In genomic region chr2:75607010-75607915, GRCm38 (mm10) we compare ENCODE assay signal across 15 mouse cellular contexts. TPM values are rescaled to one million over a fixed set of nuclear protein-coding genes. Genes with fewer than 3 reads are reported as not detected.
DNase-seq lines count a peak whose midpoint lies in the region; ATAC-seq and TF ChIP-seq lines count a peak whose summit lies in the region.
"Had no signal": no experiment of that assay in that cellular context is flagged by ENCODE, and none has a peak within 500 bp of the region (broad histone marks: within the 10 kb centered on the region; RNA-seq: fewer than 3 reads in every experiment).

No protein-coding gene starts in this region.

- H3K4me1 ChIP-seq in lung, embryonic 16.5 days (replicated peaks; ENCODE audit: control insufficient read depth, insufficient read depth, low read length) = peaks cover 27% of the 10 kb centered on the region
- H3K4me1 ChIP-seq in bone marrow macrophage, adult 2 months (ENCODE audit: control insufficient read depth, insufficient read depth, low read length) = peaks cover 30% of the 10 kb centered on the region
- H3K4me1 ChIP-seq in intestine, postnatal 0 days (replicated peaks; ENCODE audit: control insufficient read depth, insufficient read depth, low read length) = no peaks in the 10 kb centered on the region

- no peak for DNase-seq in lung, postnatal 14 days
- DNase-seq in gastrocnemius, postnatal 10 days = no peak
- no peak for DNase-seq in heart, postnatal 4 days
- DNase-seq: cerebellum, adult 2 months; forebrain, postnatal 0 days; gastrocnemius, postnatal 25 days; liver; spleen, adult 18-20 months had no signal

- H3K9me3 ChIP-seq in lung, embryonic 16.5 days (ENCODE audit: control insufficient read depth, low read length) = no peaks in the 10 kb centered on the region
- H3K9me3 ChIP-seq in intestine, postnatal 0 days (ENCODE audit: control insufficient read depth) = no peaks in the 10 kb centered on the region
- H3K9me3 ChIP-seq: hindbrain, embryonic 13.5 days; midbrain, embryonic 15.5 days had no signal

- no peak overlapping the region for H3K27ac ChIP-seq in lung, embryonic 16.5 days (ENCODE audit: low read length)
- H3K27ac ChIP-seq in bone marrow macrophage, adult 2 months (ENCODE audit: insufficient read depth, low read depth, low read length) = peak overlapping the region; percentile 68
- no peak overlapping the region for H3K27ac ChIP-seq in intestine, postnatal 0 days (ENCODE audit: low read depth, low read length)
- H3K27ac ChIP-seq: hindbrain, embryonic 13.5 days; midbrain, embryonic 15.5 days had no signal

- no peaks in the 10 kb centered on the region for H3K36me3 ChIP-seq in lung, embryonic 16.5 days (ENCODE audit: control insufficient read depth, insufficient read depth, low read length)
- H3K36me3 ChIP-seq in intestine, postnatal 0 days (ENCODE audit: control insufficient read depth, insufficient read depth) = no peaks in the 10 kb centered on the region
- H3K36me3 ChIP-seq: hindbrain, embryonic 13.5 days; midbrain, embryonic 15.5 days had no signal

- H3K4me3 ChIP-seq in lung, embryonic 16.5 days (ENCODE audit: low read length) = no peak overlapping the region
- H3K4me3 ChIP-seq in bone marrow macrophage, adult 2 months (ENCODE audit: insufficient read depth, low read length) = no peak overlapping the region
- no peak overlapping the region for H3K4me3 ChIP-seq in intestine, postnatal 0 days (ENCODE audit: low read depth, low read length)
- H3K4me3 ChIP-seq: erythroblast, embryonic 14.5 days; hindbrain, embryonic 13.5 days; midbrain, embryonic 15.5 days had no signal

- TF ChIP-seq CTCF in bone marrow macrophage, adult 2 months (IDR thresholded peaks at IDR 0.05; ENCODE audit: low read depth, low read length) = no peak
- TF ChIP-seq CTCF in intestine, postnatal 0 days (IDR thresholded peaks at IDR 0.05; ENCODE audit: low read depth) = peak; percentile 41

- no peak for ATAC-seq in lung, embryonic 16.5 days (ENCODE audit: low read depth)
- ATAC-seq in intestine, postnatal 0 days = 0 out of 2 replicates have a peak, but pooled peaks have one; percentile 32
- peak; percentile 53 for ATAC-seq in monocyte, adult 5-6 weeks (replicated peaks; ENCODE audit: insufficient number of reproducible peaks, low FRiP score, low TSS enrichment, poor library complexity, severe bottlenecking)
- ATAC-seq: forebrain, postnatal 0 days; midbrain, embryonic 15.5 days had no signal

- WGBS in lung, embryonic 16.5 days = 55% methylated on average over 11 of the region's 11 CpGs
- WGBS in intestine, postnatal 0 days = 50% methylated on average over 11 of the region's 11 CpGs

- no peak for TF ChIP-seq POLR2A in bone marrow macrophage, adult 2 months (IDR thresholded peaks at IDR 0.05; ENCODE audit: borderline replicate concordance, low read depth, low read length)

- H3K4me2 ChIP-seq in lung, embryonic 16.5 days (ENCODE audit: low read depth, low read length) = no peak overlapping the region
- H3K4me2 ChIP-seq in intestine, postnatal 0 days (replicated peaks; ENCODE audit: low read depth) = no peak overlapping the region
- H3K4me2 ChIP-seq: hindbrain, embryonic 13.5 days; midbrain, embryonic 15.5 days had no signal

- H3K27me3 ChIP-seq in lung, embryonic 16.5 days (ENCODE audit: control insufficient read depth, insufficient read depth, low read depth, low read length) = no peaks in the 10 kb centered on the region
- H3K27me3 ChIP-seq in intestine, postnatal 0 days (replicated peaks; ENCODE audit: control insufficient read depth, insufficient read depth, low read length) = no peaks in the 10 kb centered on the region

- 0 out of 2 replicates have a peak overlapping the region, but pooled peaks have one; percentile 7 for H3K9ac ChIP-seq in lung, embryonic 16.5 days (ENCODE audit: low read length)
- H3K9ac ChIP-seq in intestine, postnatal 0 days (ENCODE audit: low read depth, low read length) = no peak overlapping the region
- H3K9ac ChIP-seq: forebrain, postnatal 0 days; hindbrain, embryonic 13.5 days; midbrain, embryonic 15.5 days had no signal

RNA-seq across cellular contexts. Expression of gene Hnrnpa3, which starts 51.8 kb away (rescaled TPM):
- polyA plus RNA-seq in lung, embryonic 16.5 days (2015; fragmentation: Nextera tagmentation; extraction: Ambion mirVana) = 298 and 346 TPM in 2 replicates
- polyA plus RNA-seq in bone marrow macrophage, adult 2 months (2012; ENCODE audit: insufficient read depth, insufficient read length, missing spikeins) = 183 and 208 TPM in 2 replicates
- polyA plus RNA-seq in intestine, postnatal 0 days (2015; fragmentation: Nextera tagmentation; extraction: Ambion mirVana) = 149 and 151 TPM in 2 replicates
- 236 to 464 TPM (median 357 TPM) in 3 replicates for total RNA-seq in monocyte, adult 5-6 weeks (2017)
- 100 to 1,000 TPM; 280 to 305 TPM for total RNA-seq in gastrocnemius, postnatal 10 days (2021)
- total RNA-seq in heart, postnatal 4 days (2021) = 100 to 1,000 TPM; 504 to 509 TPM
